Mouse (Mus musculus) adrenal gland, adult 2 months (tissue): ENCODE measurements at regions not wholly inside any gene's neighbourhood (a gene's known extent, or its start where the extent isn't known, plus 50 kb on each side); places are given as distances from the start of the nearest gene placed in this dataset.

Experiments
- DNase-seq: peaks from one replicate; pipeline ENCODE4 v3.0.0; 2021

- no peak for DNase-seq
These were observed 53.0 kb downstream of the Gm12689 start for GRCm38 (mm10) chr4:99348674-99349073.

- DNase-seq = no peak
These were observed 57.5 kb downstream of the Gm12689 start for GRCm38 (mm10) chr4:99353122-99353774.

GRCm38 (mm10) chr4:99354241-99354640 lies 58.5 kb downstream of the Gm12689 start:
- DNase-seq = no peak

GRCm38 (mm10) chr4:99354835-99355234 lies 59.1 kb downstream of the Gm12689 start:
- DNase-seq = no peak

GRCm38 (mm10) chr4:99368036-99368435 lies 72.3 kb downstream of the Gm12689 start:
- no peak for DNase-seq

- DNase-seq = no peak
These were observed 75.5 kb downstream of the Gm12689 start for GRCm38 (mm10) chr4:99371162-99371561.

- no peak for DNase-seq
These were observed 80.5 kb downstream of the Gm12689 start for GRCm38 (mm10) chr4:99376171-99376570.

- no peak for DNase-seq
These were observed 81.2 kb downstream of the Gm12689 start for GRCm38 (mm10) chr4:99376911-99377310.

- DNase-seq = no peak
These were observed 84.3 kb downstream of the Gm12689 start for GRCm38 (mm10) chr4:99379983-99380382.

- DNase-seq = peak; percentile 37
These were observed 89.7 kb downstream of the Gm12689 start for GRCm38 (mm10) chr4:99385381-99385780.

GRCm38 (mm10) chr4:99389428-99389827 lies 93.7 kb downstream of the Gm12689 start:
- DNase-seq = no peak

GRCm38 (mm10) chr4:99392986-99393385 lies 97.3 kb downstream of the Gm12689 start:
- no peak for DNase-seq

GRCm38 (mm10) chr4:99394244-99394643 lies 98.5 kb downstream of the Gm12689 start:
- DNase-seq = no peak

GRCm38 (mm10) chr4:99407466-99407865 lies 111.8 kb downstream of the Gm12689 start:
- DNase-seq = no peak

GRCm38 (mm10) chr4:99423449-99423848 lies 127.7 kb downstream of the Gm12689 start:
- no peak for DNase-seq

- no peak for DNase-seq
These were observed 149.5 kb downstream of the Gm12689 start for GRCm38 (mm10) chr4:99445077-99445754.

- no peak for DNase-seq
These were observed 150.0 kb downstream of the Gm12689 start for GRCm38 (mm10) chr4:99445755-99446128.

- DNase-seq = no peak
These were observed 163.3 kb downstream of the Gm12689 start for GRCm38 (mm10) chr4:99458984-99459383.

GRCm38 (mm10) chr4:99459436-99459835 lies 163.7 kb downstream of the Gm12689 start:
- peak; percentile 32 for DNase-seq

GRCm38 (mm10) chr4:99465493-99465892 lies 169.8 kb downstream of the Gm12689 start:
- no peak for DNase-seq

- no peak for DNase-seq
These were observed 180.1 kb downstream of the Gm12689 start for GRCm38 (mm10) chr4:99475701-99476218.

- no peak for DNase-seq
These were observed 171.8 kb upstream of the Foxd3 start for GRCm38 (mm10) chr4:99484271-99484670.
